Mouse (Mus musculus): ENCODE results near the gene Glod4.

- TF ChIP-seq POLR2A (IDR thresholded peaks at IDR 0.05; ENCODE audit: low read depth, low read length) (no peak), CTCF (IDR thresholded peaks at IDR 0.05; ENCODE audit: borderline replicate concordance, insufficient read depth, low read length) (no peak)
Measured at GRCm38 (mm10) chr11:76145169-76145568, 98.4 kb downstream of the Glod4 start.
